Mouse (Mus musculus): ENCODE data around the gene Scgb2b19.
"Not testable (repeated sequence)": the region's sequence is repeated elsewhere in the genome, so short reads cannot be mapped to it uniquely, and the experiment has no call there.

Gene Scgb2b19

DNA sequence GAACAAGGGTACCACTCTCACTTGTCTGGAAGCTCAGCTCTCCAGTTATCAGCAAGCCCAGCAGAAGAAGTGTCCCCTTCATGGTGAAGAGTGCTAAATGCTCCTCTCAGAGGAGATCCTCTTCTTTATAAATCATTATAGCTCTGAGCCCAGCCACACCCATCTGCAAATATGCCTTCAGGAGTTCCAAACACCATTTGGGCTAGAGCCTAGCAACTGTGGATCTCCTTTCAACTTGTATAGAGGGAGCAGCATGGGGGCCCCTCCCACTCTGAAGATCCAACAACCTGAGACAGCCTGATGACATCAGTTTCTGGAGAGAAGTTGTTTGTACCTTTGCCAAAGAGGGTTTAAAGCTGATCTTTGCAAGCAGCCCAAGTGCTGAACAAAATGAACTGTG is at the start of gene Scgb2b19:
Gene Scgb2b19 (minus strand): TSS at position 101 of the 400 bp plus-strand sequence.
- not testable (repeated sequence) for DNase-seq (ENCODE audit: low read depth, low spot score)

DNA sequence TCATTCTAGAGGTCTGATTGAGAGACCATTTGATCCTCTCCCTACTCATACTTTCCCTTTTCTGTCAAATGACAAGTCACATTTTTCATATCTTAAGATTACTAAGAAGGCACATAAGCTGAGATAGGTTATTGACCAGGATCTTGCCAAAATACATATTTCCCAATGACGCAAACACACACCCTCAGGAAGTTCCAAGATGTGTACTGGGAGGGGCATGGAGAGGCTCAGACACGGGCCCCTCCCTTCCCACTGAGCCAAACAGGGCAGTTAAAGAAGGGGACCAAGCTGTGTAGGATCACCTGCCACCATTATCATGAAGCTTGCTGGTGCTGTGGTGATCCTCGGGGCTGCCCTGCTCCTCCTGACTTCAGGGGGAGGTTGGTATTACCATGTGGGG is 6.9 kb upstream of the Scgb2b19 start, which contains the start of gene Scgb1b19:
Gene Scgb1b19 (plus strand): TSS at position 301 of the 400 bp plus-strand sequence.
- not testable (repeated sequence) for DNase-seq (ENCODE audit: low read depth, low spot score)
